Mouse (Mus musculus): Measurements from ENCODE around the gene F7.

F7 gene

DNA sequence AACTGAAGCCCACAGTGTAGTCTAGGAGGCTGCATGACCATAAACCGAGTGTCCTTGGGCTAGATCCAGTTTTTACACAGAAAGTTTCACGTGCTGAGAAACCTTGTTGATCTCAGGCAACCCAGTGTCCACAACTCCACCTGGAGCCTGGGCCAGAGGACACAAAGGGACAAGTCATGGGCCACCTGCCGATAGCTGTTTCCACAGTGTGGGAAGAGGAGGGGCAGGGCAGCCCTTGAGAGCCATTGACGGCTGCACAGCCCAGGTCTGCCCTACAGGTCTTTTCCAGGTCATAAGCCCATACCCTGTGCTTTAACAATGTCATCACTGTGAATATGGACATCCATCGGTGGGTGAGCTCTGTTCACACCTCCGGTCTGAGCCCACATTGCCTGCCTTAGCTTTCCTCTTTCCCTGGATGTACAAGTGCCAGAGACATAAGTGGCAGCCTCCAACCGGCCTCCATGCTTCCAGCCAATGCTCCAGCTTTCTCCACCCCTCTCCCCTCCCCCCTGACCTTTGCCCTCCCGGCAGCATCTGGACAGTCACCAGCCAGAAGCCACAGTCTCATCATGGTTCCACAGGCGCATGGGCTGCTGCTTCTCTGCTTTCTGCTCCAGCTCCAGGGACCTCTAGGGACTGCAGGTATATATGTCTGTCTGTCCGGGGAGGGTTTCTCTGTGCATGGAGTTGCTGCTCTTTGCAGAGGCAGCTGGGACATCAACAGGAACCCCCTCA is at the start of gene F7:
Gene F7 (plus strand): TSS at position 548 of the 738 bp plus-strand sequence.
- DNase-seq (ENCODE audit: low spot score) = no peak

- no peak for DNase-seq (ENCODE audit: low spot score)
Measured at GRCm38 (mm10) chr8:12976290-12976689, 49.5 kb upstream of the F7 start.

- no peak for DNase-seq (ENCODE audit: low spot score)
Measured at GRCm38 (mm10) chr8:12976723-12977122, 49.1 kb upstream of the F7 start.

- no peak for DNase-seq (ENCODE audit: low spot score)
Measured at GRCm38 (mm10) chr8:12977325-12977724, 48.5 kb upstream of the F7 start.

GRCm38 (mm10) chr8:12978308-12978707 is 47.5 kb upstream of the F7 start:
- DNase-seq (ENCODE audit: low spot score) = no peak

DNA sequence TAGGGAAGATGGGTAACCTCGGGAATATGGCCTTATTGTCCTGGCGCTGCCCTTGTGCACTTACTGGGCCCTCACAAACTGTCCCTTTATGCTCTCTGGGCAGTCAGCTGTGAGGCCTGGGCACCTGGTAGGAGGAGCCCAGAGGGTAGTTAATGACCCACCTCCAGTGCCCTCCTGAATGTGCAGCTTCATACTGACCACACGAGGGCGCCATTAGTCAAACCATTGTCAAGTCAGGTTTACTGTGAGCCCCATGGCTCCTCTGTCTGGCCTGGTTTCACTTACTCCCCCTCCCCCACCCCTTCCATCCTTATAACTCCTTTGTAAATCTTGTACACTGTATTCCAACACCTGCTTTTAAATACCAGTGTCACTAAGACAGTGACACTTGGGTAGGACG is 47.1 kb upstream of the F7 start:
- peak; percentile 27 for DNase-seq (ENCODE audit: low spot score)

- DNase-seq (ENCODE audit: low spot score) = no peak
Measured at GRCm38 (mm10) chr8:12983681-12984467, 42.0 kb upstream of the F7 start.

DNA sequence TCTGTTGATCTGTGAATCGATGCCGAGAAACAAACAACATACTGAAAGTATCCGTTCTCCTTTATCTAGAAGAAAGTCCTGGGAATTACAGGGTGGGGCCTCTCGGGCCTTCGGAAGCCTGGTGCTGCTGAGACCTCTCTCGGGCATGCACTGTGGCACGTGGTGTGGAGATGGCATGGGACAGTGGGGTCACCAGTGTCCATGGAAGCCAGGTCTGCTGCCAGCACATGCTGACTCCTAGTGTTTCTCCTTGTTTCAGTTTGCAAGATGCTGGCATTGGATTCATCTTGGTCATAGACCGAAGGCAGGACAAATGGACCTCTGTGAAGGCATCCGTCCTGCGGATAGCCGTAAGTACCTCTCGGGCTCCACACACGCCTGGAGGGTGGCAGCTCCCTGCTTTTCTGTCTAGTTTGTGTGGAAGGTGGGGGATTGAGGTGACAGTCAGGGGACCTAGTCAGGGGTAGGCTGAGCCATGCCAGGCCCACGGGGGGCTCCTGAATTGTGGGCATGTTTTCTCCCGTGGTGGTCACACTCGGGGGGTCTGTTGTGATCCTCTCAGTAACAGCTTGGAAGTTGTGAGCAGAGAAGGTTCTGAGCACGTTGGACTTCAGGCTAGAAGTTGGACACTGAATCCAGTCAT is 41.1 kb upstream of the F7 start:
- DNase-seq (ENCODE audit: low spot score) = no peak

- DNase-seq (ENCODE audit: low spot score) = no peak
Measured at GRCm38 (mm10) chr8:12985259-12985658, 40.6 kb upstream of the F7 start.

DNA sequence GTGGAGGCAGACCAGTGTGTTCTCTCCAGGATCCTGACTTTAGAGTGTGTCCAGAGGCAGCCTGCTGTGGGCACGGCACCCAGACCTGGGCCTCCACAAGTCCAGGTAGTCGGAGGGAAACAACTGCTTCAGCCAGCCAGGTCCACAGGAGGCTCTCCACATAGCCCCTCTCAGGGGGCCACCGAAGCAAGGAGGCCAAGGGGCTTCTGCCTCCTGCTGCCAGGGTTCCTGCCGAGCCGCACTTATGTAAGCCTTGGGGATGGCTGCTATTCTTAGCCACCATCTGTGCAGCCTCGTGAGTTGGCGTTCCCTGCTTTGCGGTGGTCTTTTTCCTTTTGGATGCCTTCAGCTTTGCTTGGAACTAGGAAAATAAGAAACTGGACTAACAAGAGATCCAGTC is 38.3 kb upstream of the F7 start:
- DNase-seq (ENCODE audit: low spot score) = no peak

DNA sequence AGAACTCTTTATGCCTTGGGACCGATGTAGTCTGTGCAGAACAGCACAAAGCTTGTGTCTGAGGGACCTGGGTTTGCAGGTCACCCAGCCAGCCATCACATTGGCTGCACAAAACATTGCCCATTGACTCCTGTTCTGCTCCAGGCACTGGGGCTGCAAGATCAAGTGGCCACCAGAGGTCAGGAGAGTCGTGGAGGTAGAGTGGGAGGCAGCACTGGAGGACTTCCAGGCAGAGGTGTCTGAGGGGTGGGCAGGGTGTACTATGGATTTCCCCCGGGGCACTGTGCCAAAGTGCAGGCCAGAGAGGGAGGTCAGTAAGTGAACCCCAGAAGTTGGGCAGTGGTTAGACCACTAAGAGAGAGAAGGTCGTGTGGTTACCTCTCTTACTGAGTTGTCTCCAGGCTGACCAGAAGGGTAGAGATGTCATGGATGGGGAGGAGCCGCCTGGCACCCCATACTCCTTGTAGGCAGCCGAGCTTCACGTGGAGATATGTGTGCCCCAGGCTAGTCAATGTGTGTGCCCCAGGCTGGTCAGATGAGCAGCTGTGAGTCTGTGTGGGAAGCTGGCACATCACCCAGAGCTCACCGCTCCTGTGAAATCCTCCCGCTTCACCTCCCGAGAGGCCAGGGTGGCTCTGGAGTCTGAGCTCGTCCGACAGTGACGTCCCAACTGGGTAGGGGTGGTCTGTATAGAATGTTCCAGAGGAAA is 37.0 kb upstream of the F7 start:
- no peak for DNase-seq (ENCODE audit: low spot score)

- DNase-seq (ENCODE audit: low spot score) = no peak
Measured at GRCm38 (mm10) chr8:12991411-12991810, 34.4 kb upstream of the F7 start.

DNA sequence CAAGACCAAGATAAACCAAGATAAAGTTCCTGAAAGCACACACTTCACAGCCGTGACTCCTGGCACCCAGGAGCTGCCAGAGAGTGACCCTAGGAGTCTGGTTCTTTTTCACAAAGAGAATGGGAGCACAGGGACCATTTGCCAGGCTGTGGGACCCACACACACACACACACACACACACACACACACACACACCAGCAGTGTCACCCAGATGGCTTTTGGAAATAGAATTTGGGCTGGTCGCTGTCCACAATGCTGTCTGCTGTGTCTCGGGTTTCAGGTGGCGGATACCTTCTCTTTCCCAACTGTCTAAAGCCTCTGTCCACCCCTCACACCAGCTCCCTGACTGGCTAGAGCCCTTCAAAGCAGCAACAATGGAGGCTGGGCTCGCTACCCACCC is 31.4 kb upstream of the F7 start:
- no peak for DNase-seq (ENCODE audit: low spot score)

GRCm38 (mm10) chr8:12995481-12995880 is 30.4 kb upstream of the F7 start:
- no peak for DNase-seq (ENCODE audit: low spot score)

DNA sequence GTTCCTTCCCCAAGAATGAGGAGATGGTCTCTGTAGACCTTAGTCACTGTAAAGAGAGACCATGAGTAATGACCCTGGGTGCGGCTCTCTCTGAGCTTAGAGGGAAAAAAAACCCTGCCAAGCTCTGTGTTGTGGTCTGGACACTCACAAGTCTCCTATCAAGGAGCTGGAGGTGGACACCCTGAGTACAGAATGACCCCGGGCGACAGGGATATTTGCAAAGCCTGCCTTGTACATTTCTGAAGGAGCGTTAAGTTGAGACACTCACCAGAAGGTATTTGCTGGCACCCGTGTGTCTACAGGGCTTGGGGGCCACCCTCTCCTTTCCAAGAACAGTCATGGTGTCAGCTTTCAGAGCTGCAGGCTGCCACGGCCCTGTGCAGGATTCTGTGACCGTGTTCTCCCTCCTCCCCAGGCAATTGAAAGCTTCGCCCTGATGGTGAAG is 29.0 kb upstream of the F7 start:
- no peak for DNase-seq (ENCODE audit: low spot score)

DNA sequence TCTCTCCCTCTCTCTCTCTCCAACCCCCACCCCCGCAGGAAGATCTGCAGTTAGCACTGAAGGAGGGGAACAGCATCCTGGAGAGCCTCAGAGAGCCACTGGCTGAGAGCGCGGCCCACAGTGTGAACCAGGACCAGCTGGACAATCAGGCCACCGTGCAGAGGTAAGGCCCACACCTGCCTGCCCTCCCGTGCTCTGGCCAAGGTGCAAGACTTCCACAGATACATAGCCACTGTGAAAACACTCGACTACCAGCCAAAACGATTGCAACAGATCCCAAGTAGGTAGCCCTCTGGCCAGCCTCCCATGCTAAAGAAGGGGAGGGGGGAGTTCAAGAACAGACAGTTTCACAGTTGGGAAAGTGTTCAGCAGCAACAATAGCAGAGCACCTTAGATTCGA is 27.5 kb upstream of the F7 start:
- no peak for DNase-seq (ENCODE audit: low spot score)

GRCm38 (mm10) chr8:12999793-13000192 is 26.0 kb upstream of the F7 start:
- peak; percentile 43 for DNase-seq (ENCODE audit: low spot score)

- DNase-seq (ENCODE audit: low spot score) = no peak
Measured at GRCm38 (mm10) chr8:13007458-13007857, 18.4 kb upstream of the F7 start.

DNA sequence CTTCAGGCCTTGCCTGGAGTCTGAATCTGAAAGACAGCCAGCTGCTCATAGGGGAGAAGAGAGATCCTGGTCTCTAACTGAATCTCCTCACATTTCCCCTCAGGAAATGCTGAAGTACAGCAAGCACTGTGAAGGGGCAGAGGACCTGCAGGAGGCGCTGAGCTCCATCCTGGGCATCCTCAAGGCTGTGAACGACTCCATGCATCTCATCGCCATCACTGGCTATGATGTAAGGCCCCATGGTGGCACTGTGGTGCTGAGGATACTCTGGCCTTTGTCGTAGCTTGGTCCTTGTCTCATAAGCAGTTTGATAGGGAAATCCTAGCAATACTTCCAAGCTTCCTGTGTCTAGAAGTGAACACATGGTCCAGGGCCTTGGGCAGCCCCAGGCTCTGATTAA is 15.5 kb upstream of the F7 start:
- DNase-seq (ENCODE audit: low spot score) = no peak

DNA sequence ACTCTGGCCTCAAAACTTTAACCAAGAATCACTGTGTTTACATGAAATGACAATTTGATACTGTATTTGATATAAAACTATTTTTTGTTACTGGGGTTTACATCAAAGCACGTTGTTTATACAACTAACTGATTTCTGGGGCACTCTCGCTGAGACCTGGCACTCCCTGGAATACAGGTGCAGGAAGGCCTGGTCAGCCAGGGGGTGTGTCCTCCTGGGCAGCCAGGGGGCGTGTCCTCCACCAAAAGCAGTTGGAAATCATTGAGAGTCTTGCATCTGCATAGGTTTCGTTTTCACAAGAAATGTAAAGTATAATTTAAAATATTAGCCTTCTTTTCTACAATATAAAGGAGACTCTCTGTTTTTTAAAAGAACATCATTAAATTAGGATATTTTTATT is 6.3 kb upstream of the F7 start:
- no peak for DNase-seq (ENCODE audit: low spot score)

GRCm38 (mm10) chr8:13021830-13022229 is 4.0 kb upstream of the F7 start:
- no peak for DNase-seq (ENCODE audit: low spot score)

DNA sequence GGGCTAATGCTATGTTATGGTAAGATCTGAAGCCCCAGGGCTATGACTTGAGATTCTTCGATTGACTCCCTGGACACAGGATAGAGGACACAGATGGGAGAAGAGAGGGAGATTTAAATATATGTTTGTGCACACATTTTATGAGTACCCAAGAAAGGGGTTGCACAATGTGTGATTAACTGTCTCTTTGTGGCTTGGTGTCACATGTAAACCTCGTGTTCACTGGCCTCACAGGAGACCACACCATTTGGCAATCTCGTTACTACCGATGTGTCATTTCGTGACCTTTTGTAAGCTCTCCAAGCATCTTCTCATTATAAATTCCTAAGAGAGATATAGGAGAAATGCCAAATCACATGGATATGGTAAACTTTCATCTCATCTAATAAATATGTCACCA is 1.8 kb downstream of the F7 start:
- DNase-seq (ENCODE audit: low spot score) = no peak

All from ovary, postnatal 14 days (tissue).